In genomic region chr11:84780143-84780870, GRCm38 (mm10) we compare ENCODE assay signal across 12 mouse cellular contexts. TPM values are rescaled to one million over a fixed set of nuclear protein-coding genes. Genes with fewer than 3 reads are reported as not detected.
DNase-seq lines count a peak whose midpoint lies in the region; ATAC-seq lines count a peak whose summit lies in the region.
"Had no signal": no experiment of that assay in that cellular context is flagged by ENCODE, and none has a peak within 500 bp of the region (broad histone marks: within the 10 kb centered on the region; RNA-seq: fewer than 3 reads in every experiment).

No protein-coding gene starts in this region.

- H3K27me3 ChIP-seq in intestine, embryonic 16.5 days (replicated peaks; ENCODE audit: control insufficient read depth, insufficient read depth, low read length), result 0 out of 2 replicates have a peak, but pooled peaks cover 3% of the 10 kb centered on the region
- H3K27me3 ChIP-seq in intestine, embryonic 15.5 days (replicated peaks), result peaks cover 14% of the 10 kb centered on the region
- H3K27me3 ChIP-seq in embryonic facial prominence, embryonic 11.5 days (ENCODE audit: control insufficient read depth, insufficient read depth, low read length), result peaks cover 7% of the 10 kb centered on the region; the same call in 1 of the 2 replicates
- H3K27me3 ChIP-seq in hindbrain, embryonic 10.5 days (ENCODE audit: insufficient read depth, poor library complexity, severe bottlenecking), result peaks cover 69% of the 10 kb centered on the region
- H3K27me3 ChIP-seq in midbrain, embryonic 12.5 days, result peaks cover 52% of the 10 kb centered on the region

- WGBS in intestine, embryonic 16.5 days, result 4% methylated on average over 19 of the region's 19 CpGs
- 4% methylated on average over 19 of the region's 19 CpGs for WGBS in intestine, embryonic 15.5 days
- 3% methylated on average over 19 of the region's 19 CpGs for WGBS in embryonic facial prominence, embryonic 11.5 days
- WGBS in hindbrain, embryonic 10.5 days, result 2% methylated on average over 19 of the region's 19 CpGs
- WGBS in midbrain, embryonic 12.5 days, result 3% methylated on average over 19 of the region's 19 CpGs

- no peak overlapping the region for H3K4me3 ChIP-seq in intestine, embryonic 16.5 days (ENCODE audit: low read length)
- no peak overlapping the region for H3K4me3 ChIP-seq in intestine, embryonic 15.5 days (replicated peaks)
- no peak overlapping the region for H3K4me3 ChIP-seq in embryonic facial prominence, embryonic 11.5 days (ENCODE audit: low read depth, low read length)
- H3K4me3 ChIP-seq in hindbrain, embryonic 10.5 days, result peak overlapping the region; percentile 35
- no peak overlapping the region for H3K4me3 ChIP-seq in midbrain, embryonic 12.5 days
- H3K4me3 ChIP-seq: erythroblast, embryonic 14.5 days; heart, embryonic 15.5 days; layer of hippocampus, adult 2 months; liver, embryonic 13.5 days had no signal

- no peak for DNase-seq in embryonic facial prominence, embryonic 11.5 days (ENCODE audit: low spot score)
- DNase-seq in hindbrain, embryonic 10.5 days (ENCODE audit: low spot score), result no peak
- no peak for DNase-seq in frontal cortex, adult 2 months (ENCODE audit: extremely low spot score in 1 of 2, low spot score in 1 of 2)
- no peak for DNase-seq in urinary bladder, postnatal 25 days (ENCODE audit: low spot score)
- DNase-seq in frontal cortex, postnatal 36 days (ENCODE audit: low spot score in 2 of 2), result no peak
- DNase-seq: liver, embryonic 13.5 days had no signal

- H3K4me2 ChIP-seq in intestine, embryonic 16.5 days (ENCODE audit: low read depth, low read length), result 0 out of 2 replicates have a peak overlapping the region, but pooled peaks have one; percentile 3
- no peak overlapping the region for H3K4me2 ChIP-seq in intestine, embryonic 15.5 days (replicated peaks)
- peak overlapping the region; percentile 15; the same call in 1 of the 2 replicates for H3K4me2 ChIP-seq in embryonic facial prominence, embryonic 11.5 days (ENCODE audit: low read depth, low read length)
- H3K4me2 ChIP-seq in midbrain, embryonic 12.5 days (replicated peaks), result peak overlapping the region; percentile 29
- H3K4me2 ChIP-seq: heart, embryonic 15.5 days; liver, embryonic 13.5 days had no signal

- no peak overlapping the region for H3K27ac ChIP-seq in intestine, embryonic 16.5 days (ENCODE audit: low read length)
- H3K27ac ChIP-seq in intestine, embryonic 15.5 days, result no peak overlapping the region
- H3K27ac ChIP-seq in embryonic facial prominence, embryonic 11.5 days (replicated peaks; ENCODE audit: low read depth, low read length), result no peak overlapping the region
- peak overlapping the region; percentile 71 for H3K27ac ChIP-seq in hindbrain, embryonic 10.5 days
- no peak overlapping the region for H3K27ac ChIP-seq in midbrain, embryonic 12.5 days (replicated peaks)
- H3K27ac ChIP-seq: heart, embryonic 15.5 days; layer of hippocampus, adult 2 months; liver, embryonic 13.5 days had no signal

- ATAC-seq in intestine, embryonic 16.5 days, result no peak
- ATAC-seq in intestine, embryonic 15.5 days, result no peak
- ATAC-seq in embryonic facial prominence, embryonic 11.5 days (replicated peaks; ENCODE audit: insufficient number of reproducible peaks, low FRiP score, low TSS enrichment, low read depth), result no peak
- no peak for ATAC-seq in midbrain, embryonic 12.5 days (ENCODE audit: low FRiP score, low read depth)

- no peaks in the 10 kb centered on the region for H3K9me3 ChIP-seq in intestine, embryonic 16.5 days (ENCODE audit: control insufficient read depth, low read length)
- H3K9me3 ChIP-seq in intestine, embryonic 15.5 days, result no peaks in the 10 kb centered on the region
- no peaks in the 10 kb centered on the region for H3K9me3 ChIP-seq in embryonic facial prominence, embryonic 11.5 days (replicated peaks; ENCODE audit: control insufficient read depth, low read length)
- no peaks in the 10 kb centered on the region for H3K9me3 ChIP-seq in hindbrain, embryonic 10.5 days
- H3K9me3 ChIP-seq in midbrain, embryonic 12.5 days, result no peaks in the 10 kb centered on the region
- H3K9me3 ChIP-seq: heart, embryonic 15.5 days; liver, embryonic 13.5 days had no signal

- H3K9ac ChIP-seq in intestine, embryonic 16.5 days (ENCODE audit: low read depth, low read length), result no peak overlapping the region
- no peak overlapping the region for H3K9ac ChIP-seq in intestine, embryonic 15.5 days
- H3K9ac ChIP-seq in embryonic facial prominence, embryonic 11.5 days (replicated peaks; ENCODE audit: low read length), result no peak overlapping the region
- H3K9ac ChIP-seq in midbrain, embryonic 12.5 days (replicated peaks), result no peak overlapping the region
- H3K9ac ChIP-seq: heart, embryonic 15.5 days; liver, embryonic 13.5 days had no signal

- no peaks in the 10 kb centered on the region for H3K4me1 ChIP-seq in intestine, embryonic 16.5 days (ENCODE audit: control insufficient read depth, insufficient read depth, low read length)
- H3K4me1 ChIP-seq in intestine, embryonic 15.5 days (replicated peaks), result 0 out of 2 replicates have a peak, but pooled peaks cover 2% of the 10 kb centered on the region
- peaks cover 3% of the 10 kb centered on the region; the same call in 1 of the 2 replicates for H3K4me1 ChIP-seq in embryonic facial prominence, embryonic 11.5 days (ENCODE audit: control insufficient read depth, insufficient read depth, low read length)
- peaks cover 30% of the 10 kb centered on the region for H3K4me1 ChIP-seq in hindbrain, embryonic 10.5 days (replicated peaks)
- H3K4me1 ChIP-seq in midbrain, embryonic 12.5 days, result peaks cover 28% of the 10 kb centered on the region
- H3K4me1 ChIP-seq: liver, embryonic 13.5 days had no signal

- H3K36me3 ChIP-seq in intestine, embryonic 16.5 days (ENCODE audit: control insufficient read depth, insufficient read depth, low read length), result no peaks in the 10 kb centered on the region
- H3K36me3 ChIP-seq in intestine, embryonic 15.5 days, result no peaks in the 10 kb centered on the region
- H3K36me3 ChIP-seq in embryonic facial prominence, embryonic 11.5 days (replicated peaks; ENCODE audit: control insufficient read depth, insufficient read depth, low read depth, low read length), result no peaks in the 10 kb centered on the region
- H3K36me3 ChIP-seq in hindbrain, embryonic 10.5 days, result no peaks in the 10 kb centered on the region
- no peaks in the 10 kb centered on the region for H3K36me3 ChIP-seq in midbrain, embryonic 12.5 days
- H3K36me3 ChIP-seq: heart, embryonic 15.5 days; liver, embryonic 13.5 days had no signal

RNA-seq across cellular contexts. Expression of gene Mrm1, which starts 39.0 kb away (rescaled TPM):
- polyA plus RNA-seq in intestine, embryonic 16.5 days (2015; fragmentation: Nextera tagmentation; extraction: Ambion mirVana), result 14.6 and 15.0 TPM in 2 replicates
- polyA plus RNA-seq in intestine, embryonic 15.5 days (2015; fragmentation: Nextera tagmentation; extraction: Ambion mirVana), result 16.0 and 16.3 TPM in 2 replicates
- polyA plus RNA-seq in embryonic facial prominence, embryonic 11.5 days (2014; fragmentation: Nextera tagmentation; extraction: Ambion mirVana), result 7.6 and 9.9 TPM in 2 replicates
- 12.2 and 13.9 TPM in 2 replicates for polyA plus RNA-seq in hindbrain, embryonic 10.5 days (2016; fragmentation: Nextera tagmentation; extraction: Ambion mirVana)
- polyA plus RNA-seq in midbrain, embryonic 12.5 days (2016; fragmentation: Nextera tagmentation; extraction: Ambion mirVana), result 11.0 and 11.7 TPM in 2 replicates
- 14.0 and 14.1 TPM in 2 replicates for polyA plus RNA-seq in frontal cortex, adult 2 months (2012; rRNA removed)

RNA-seq across cellular contexts. Expression of gene Dhrs11, which starts 48.5 kb away (rescaled TPM):
- polyA plus RNA-seq in intestine, embryonic 16.5 days (2015; fragmentation: Nextera tagmentation; extraction: Ambion mirVana), result 105 and 126 TPM in 2 replicates
- 64.4 and 78.1 TPM in 2 replicates for polyA plus RNA-seq in intestine, embryonic 15.5 days (2015; fragmentation: Nextera tagmentation; extraction: Ambion mirVana)
- polyA plus RNA-seq in embryonic facial prominence, embryonic 11.5 days (2014; fragmentation: Nextera tagmentation; extraction: Ambion mirVana), result 11.7 and 12.0 TPM in 2 replicates
- polyA plus RNA-seq in hindbrain, embryonic 10.5 days (2016; fragmentation: Nextera tagmentation; extraction: Ambion mirVana), result 13.1 and 15.1 TPM in 2 replicates
- polyA plus RNA-seq in midbrain, embryonic 12.5 days (2016; fragmentation: Nextera tagmentation; extraction: Ambion mirVana), result 6.8 and 7.6 TPM in 2 replicates
- 12.2 and 12.5 TPM in 2 replicates for polyA plus RNA-seq in frontal cortex, adult 2 months (2012; rRNA removed)
